Mouse (Mus musculus) kidney, adult 2 months (tissue): ENCODE data around the gene Fam213a.

Experiments used
- CTCF ChIP-seq: fragments of 200-500 bp; conservative IDR thresholded peaks from 2 replicates; pipeline ENCODE4 v1.5.1; 2011; ENCODE audit warnings: low read depth, mild to moderate bottlenecking, control low read depth, low read length, moderate library complexity, mixed read lengths; ENCODE audit not compliant: insufficient read depth, insufficient read length
- POLR2A ChIP-seq: fragments of 200-500 bp; IDR thresholded peaks from one replicate; pipeline ENCODE4 v1.6.1; 2011; ENCODE audit warnings: low read depth, low read length, control low read depth

DNA sequence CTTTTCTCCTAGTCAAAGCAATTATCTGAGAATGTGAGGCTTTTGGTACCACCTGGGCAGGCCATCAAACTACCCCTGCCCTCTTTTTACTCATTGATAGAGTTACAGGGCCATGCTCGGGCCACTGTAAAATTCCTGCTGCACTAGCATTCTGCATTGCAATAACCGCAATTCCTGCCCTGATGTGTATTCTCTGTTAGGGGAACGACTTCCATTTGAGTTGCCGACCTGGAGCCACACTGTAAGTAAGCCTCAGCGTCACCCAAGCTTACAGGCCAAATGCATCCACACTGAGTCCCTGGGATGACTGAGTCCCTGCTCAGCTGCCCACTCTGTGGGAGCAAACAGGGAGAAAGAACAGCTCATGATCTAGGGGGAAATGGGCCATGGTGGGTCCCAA lies 12.0 kb downstream of the Fam213a start:
- TF ChIP-seq CTCF = no peak
- TF ChIP-seq POLR2A = no peak
